In genomic region chr2:44299909-44300308, GRCm38 (mm10) we compare ENCODE assay signal across 26 mouse cellular contexts.
DNase-seq lines count a peak whose midpoint lies in the region; ATAC-seq lines count a peak whose summit lies in the region.
"Had no signal": no experiment of that assay in that cellular context is flagged by ENCODE, and none has a peak within 500 bp of the region (broad histone marks: within the 10 kb centered on the region; RNA-seq: fewer than 3 reads in every experiment).

No protein-coding gene starts in this region.

- H3K4me2 ChIP-seq in hindbrain, embryonic 11.5 days (replicated peaks; ENCODE audit: low read depth, low read length): no peak overlapping the region
- no peak overlapping the region for H3K4me2 ChIP-seq in midbrain, embryonic 12.5 days (replicated peaks)
- H3K4me2 ChIP-seq in midbrain, embryonic 11.5 days: no peak overlapping the region
- H3K4me2 ChIP-seq in forebrain, embryonic 14.5 days (ENCODE audit: low read length): no peak overlapping the region
- H3K4me2 ChIP-seq: embryonic facial prominence, embryonic 15.5 days; heart, embryonic 12.5 days; hindbrain, embryonic 15.5 days; neural tube, embryonic 13.5 days had no signal

- H3K9me3 ChIP-seq in hindbrain, embryonic 11.5 days (ENCODE audit: control insufficient read depth, low read length): no peaks in the 10 kb centered on the region
- no peaks in the 10 kb centered on the region for H3K9me3 ChIP-seq in hindbrain, embryonic 10.5 days
- H3K9me3 ChIP-seq in midbrain, embryonic 12.5 days: no peaks in the 10 kb centered on the region
- no peaks in the 10 kb centered on the region for H3K9me3 ChIP-seq in midbrain, embryonic 11.5 days (ENCODE audit: control insufficient read depth, low read length)
- no peaks in the 10 kb centered on the region for H3K9me3 ChIP-seq in forebrain, embryonic 14.5 days (replicated peaks; ENCODE audit: control insufficient read depth, low read length)
- H3K9me3 ChIP-seq: embryonic facial prominence, embryonic 15.5 days; G1E; heart, embryonic 12.5 days; hindbrain, embryonic 15.5 days; neural tube, embryonic 13.5 days had no signal

- no peaks in the 10 kb centered on the region for H3K27me3 ChIP-seq in hindbrain, embryonic 11.5 days (ENCODE audit: control insufficient read depth, insufficient read depth, low read length)
- H3K27me3 ChIP-seq in hindbrain, embryonic 10.5 days (ENCODE audit: insufficient read depth, poor library complexity, severe bottlenecking): no peaks in the 10 kb centered on the region
- H3K27me3 ChIP-seq in midbrain, embryonic 12.5 days: no peaks in the 10 kb centered on the region
- no peaks in the 10 kb centered on the region for H3K27me3 ChIP-seq in midbrain, embryonic 11.5 days (ENCODE audit: control insufficient read depth, insufficient read depth, low read length)
- no peaks in the 10 kb centered on the region for H3K27me3 ChIP-seq in forebrain, embryonic 14.5 days (replicated peaks; ENCODE audit: control insufficient read depth, insufficient read depth, low read length)
- H3K27me3 ChIP-seq: CH12.LX; embryonic facial prominence, embryonic 15.5 days; heart, embryonic 12.5 days; hindbrain, embryonic 15.5 days; neural tube, embryonic 13.5 days had no signal

- H3K36me3 ChIP-seq in hindbrain, embryonic 11.5 days (ENCODE audit: control insufficient read depth, insufficient read depth, low read length): no peaks in the 10 kb centered on the region
- no peaks in the 10 kb centered on the region for H3K36me3 ChIP-seq in hindbrain, embryonic 10.5 days
- no peaks in the 10 kb centered on the region for H3K36me3 ChIP-seq in midbrain, embryonic 12.5 days
- H3K36me3 ChIP-seq in midbrain, embryonic 11.5 days (ENCODE audit: control insufficient read depth, insufficient read depth, low read length): no peaks in the 10 kb centered on the region
- no peaks in the 10 kb centered on the region for H3K36me3 ChIP-seq in forebrain, embryonic 14.5 days (ENCODE audit: control insufficient read depth, insufficient read depth, low read length)
- H3K36me3 ChIP-seq: embryonic facial prominence, embryonic 15.5 days; G1E; heart, embryonic 12.5 days; hindbrain, embryonic 15.5 days; neural tube, embryonic 13.5 days had no signal

- 0 out of 2 replicates have a peak, but pooled peaks have one; percentile 3 for ATAC-seq in hindbrain, embryonic 11.5 days (ENCODE audit: low FRiP score)
- ATAC-seq in midbrain, embryonic 12.5 days (ENCODE audit: low FRiP score, low read depth): 0 out of 2 replicates have a peak, but pooled peaks have one; percentile 12
- no peak for ATAC-seq in midbrain, embryonic 11.5 days (ENCODE audit: low FRiP score)
- peak; percentile 47; the same call in 1 of the 2 replicates for ATAC-seq in forebrain, embryonic 14.5 days
- ATAC-seq: intestine, embryonic 16.5 days had no signal

- no peak overlapping the region for H3K9ac ChIP-seq in hindbrain, embryonic 11.5 days (ENCODE audit: low read depth, low read length)
- no peak overlapping the region for H3K9ac ChIP-seq in midbrain, embryonic 12.5 days (replicated peaks)
- no peak overlapping the region for H3K9ac ChIP-seq in midbrain, embryonic 11.5 days (ENCODE audit: low read length)
- H3K9ac ChIP-seq in forebrain, embryonic 14.5 days (ENCODE audit: low read length): no peak overlapping the region
- H3K9ac ChIP-seq: embryonic facial prominence, embryonic 15.5 days; heart, embryonic 12.5 days; hindbrain, embryonic 15.5 days; neural tube, embryonic 13.5 days had no signal

- H3K4me1 ChIP-seq in hindbrain, embryonic 11.5 days (replicated peaks; ENCODE audit: control insufficient read depth, insufficient read depth, low read length): no peaks in the 10 kb centered on the region
- H3K4me1 ChIP-seq in hindbrain, embryonic 10.5 days (replicated peaks): peaks cover 19% of the 10 kb centered on the region
- peaks cover 16% of the 10 kb centered on the region for H3K4me1 ChIP-seq in midbrain, embryonic 12.5 days
- H3K4me1 ChIP-seq in midbrain, embryonic 11.5 days (ENCODE audit: control insufficient read depth, insufficient read depth, low read length): peaks cover 8% of the 10 kb centered on the region
- peaks cover 18% of the 10 kb centered on the region for H3K4me1 ChIP-seq in forebrain, embryonic 14.5 days (ENCODE audit: control insufficient read depth, insufficient read depth, low read length)
- H3K4me1 ChIP-seq: heart, embryonic 12.5 days had no signal

- H3K4me3 ChIP-seq in hindbrain, embryonic 11.5 days (ENCODE audit: low read depth, low read length): no peak overlapping the region
- H3K4me3 ChIP-seq in hindbrain, embryonic 10.5 days: no peak overlapping the region
- H3K4me3 ChIP-seq in midbrain, embryonic 12.5 days: no peak overlapping the region
- H3K4me3 ChIP-seq in midbrain, embryonic 11.5 days (ENCODE audit: low read depth, low read length): no peak overlapping the region
- H3K4me3 ChIP-seq in forebrain, embryonic 14.5 days (ENCODE audit: low read depth, low read length): no peak overlapping the region
- H3K4me3 ChIP-seq: embryonic facial prominence, embryonic 15.5 days; heart, embryonic 12.5 days; hindbrain, embryonic 15.5 days; myocyte; neural tube, embryonic 13.5 days had no signal

- 31% methylated on average over 5 of the region's 5 CpGs for WGBS in hindbrain, embryonic 11.5 days
- WGBS in hindbrain, embryonic 10.5 days: 43% methylated on average over 5 of the region's 5 CpGs
- 30% methylated on average over 5 of the region's 5 CpGs for WGBS in midbrain, embryonic 12.5 days
- WGBS in midbrain, embryonic 11.5 days: 36% methylated on average over 5 of the region's 5 CpGs
- WGBS in forebrain, embryonic 14.5 days: 29% methylated on average over 5 of the region's 5 CpGs

- H3K27ac ChIP-seq in hindbrain, embryonic 11.5 days (ENCODE audit: low read depth, low read length): no peak overlapping the region
- H3K27ac ChIP-seq in hindbrain, embryonic 10.5 days: no peak overlapping the region
- no peak overlapping the region for H3K27ac ChIP-seq in midbrain, embryonic 12.5 days (replicated peaks)
- no peak overlapping the region for H3K27ac ChIP-seq in midbrain, embryonic 11.5 days (ENCODE audit: low read depth, low read length)
- H3K27ac ChIP-seq in forebrain, embryonic 14.5 days (ENCODE audit: low read depth, low read length): peak overlapping the region; percentile 81
- H3K27ac ChIP-seq: embryonic facial prominence, embryonic 15.5 days; hindbrain, embryonic 15.5 days; neural tube, embryonic 13.5 days had no signal

- peak; percentile 10 for DNase-seq in hindbrain, embryonic 11.5 days (ENCODE audit: low spot score)
- DNase-seq in hindbrain, embryonic 10.5 days (ENCODE audit: low spot score): no peak
- DNase-seq in midbrain, embryonic 11.5 days (ENCODE audit: low spot score, missing footprints): no peak
- DNase-seq in brain, adult 2 months (ENCODE audit: low read depth, low spot score): peak; percentile 53
- peak; percentile 72 for DNase-seq in forebrain, embryonic 14.5 days (ENCODE audit: low spot score)
- no peak for DNase-seq in left cerebral cortex, adult 8-10 months (ENCODE audit: low spot score in 2 of 2)
- DNase-seq: adrenal gland, adult 2 months; B cell, adult 2 months; cerebellum, adult 18-20 months; cerebellum, postnatal 36 days; embryo, embryonic 11 days; gastrocnemius, postnatal 25 days; heart, adult 18-20 months; heart, postnatal 10 days; kidney, postnatal 25 days; lung, postnatal 4 days; retina, postnatal 1 day had no signal

Comparison
In these comparisons a context has a peak if more than half of its experiments do, and no peak if none do; other contexts are left out.
1. DNase-seq: peak in hindbrain, embryonic 11.5 days (single experiment), brain, adult 2 months (single experiment) and forebrain, embryonic 14.5 days (single experiment); none in hindbrain, embryonic 10.5 days (single experiment), midbrain, embryonic 11.5 days (single experiment) and left cerebral cortex, adult 8-10 months (0 of 2).